Mouse (Mus musculus) liver, adult (tissue): ENCODE results near the gene Enam.

ENCODE experiments used
- GATA4 ChIP-seq: IDR thresholded peaks from 2 replicates; pipeline ENCODE4 v1.6.1; 2014; ENCODE audit warnings: mild to moderate bottlenecking, low read length; ENCODE audit not compliant: insufficient replicate concordance

Enam gene

GRCm38 (mm10) chr5:88487675-88488074, at the start of gene Enam:
TSS of gene Enam (plus strand) at chr5:88487975.
- TF ChIP-seq GATA4, result no peak

GRCm38 (mm10) chr5:88455691-88456090, 32.1 kb upstream of the Enam start, which contains the start of gene Ambn:
TSS of gene Ambn (plus strand) at chr5:88455991.
- TF ChIP-seq GATA4, result no peak

GRCm38 (mm10) chr5:88467471-88467870, 20.3 kb upstream of the Enam start:
- TF ChIP-seq GATA4, result no peak

- no peak for TF ChIP-seq GATA4
Measured at GRCm38 (mm10) chr5:88468807-88469704, 18.7 kb upstream of the Enam start.

- TF ChIP-seq GATA4, result no peak
Measured at GRCm38 (mm10) chr5:88489004-88489403, 1.2 kb downstream of the Enam start.

- TF ChIP-seq GATA4, result no peak
Measured at GRCm38 (mm10) chr5:88491111-88491510, 3.3 kb downstream of the Enam start.

GRCm38 (mm10) chr5:88499781-88500180, 12.0 kb downstream of the Enam start:
- TF ChIP-seq GATA4, result no peak

- TF ChIP-seq GATA4, result no peak
Measured at GRCm38 (mm10) chr5:88508555-88508954, 20.8 kb downstream of the Enam start.

GRCm38 (mm10) chr5:88508990-88509389, 21.2 kb downstream of the Enam start:
- TF ChIP-seq GATA4, result no peak

GRCm38 (mm10) chr5:88519232-88519631, 31.5 kb downstream of the Enam start:
- TF ChIP-seq GATA4, result no peak

GRCm38 (mm10) chr5:88527657-88528056, 39.9 kb downstream of the Enam start, which contains the start of gene Jchain:
TSS of gene Jchain (minus strand) at chr5:88527891.
- TF ChIP-seq GATA4, result no peak

- no peak for TF ChIP-seq GATA4
Measured at GRCm38 (mm10) chr5:88530908-88531307, 43.1 kb downstream of the Enam start.

- TF ChIP-seq GATA4, result no peak
Measured at GRCm38 (mm10) chr5:88534697-88535096, 46.9 kb downstream of the Enam start.

- no peak for TF ChIP-seq GATA4
Measured at GRCm38 (mm10) chr5:88540845-88541244, 53.1 kb downstream of the Enam start.

GRCm38 (mm10) chr5:88542651-88543282, 55.0 kb downstream of the Enam start:
- TF ChIP-seq GATA4, result no peak

- TF ChIP-seq GATA4, result no peak
Measured at GRCm38 (mm10) chr5:88545536-88545935, 57.8 kb downstream of the Enam start.
